Mouse (Mus musculus): Measurements from ENCODE around the gene Idh1. TPM values are rescaled to one million over a fixed set of nuclear protein-coding genes. Genes with fewer than 3 reads are reported as not detected.

Idh1 gene
- total RNA-seq, 2 experiments from 2014 or later, result 40.0 to 47.8 TPM

- DNase-seq (ENCODE audit: low spot score in 2 of 2), result no peak
Measured at GRCm38 (mm10) chr1:65118150-65118913, 68.0 kb downstream of the Idh1 start.

DNA sequence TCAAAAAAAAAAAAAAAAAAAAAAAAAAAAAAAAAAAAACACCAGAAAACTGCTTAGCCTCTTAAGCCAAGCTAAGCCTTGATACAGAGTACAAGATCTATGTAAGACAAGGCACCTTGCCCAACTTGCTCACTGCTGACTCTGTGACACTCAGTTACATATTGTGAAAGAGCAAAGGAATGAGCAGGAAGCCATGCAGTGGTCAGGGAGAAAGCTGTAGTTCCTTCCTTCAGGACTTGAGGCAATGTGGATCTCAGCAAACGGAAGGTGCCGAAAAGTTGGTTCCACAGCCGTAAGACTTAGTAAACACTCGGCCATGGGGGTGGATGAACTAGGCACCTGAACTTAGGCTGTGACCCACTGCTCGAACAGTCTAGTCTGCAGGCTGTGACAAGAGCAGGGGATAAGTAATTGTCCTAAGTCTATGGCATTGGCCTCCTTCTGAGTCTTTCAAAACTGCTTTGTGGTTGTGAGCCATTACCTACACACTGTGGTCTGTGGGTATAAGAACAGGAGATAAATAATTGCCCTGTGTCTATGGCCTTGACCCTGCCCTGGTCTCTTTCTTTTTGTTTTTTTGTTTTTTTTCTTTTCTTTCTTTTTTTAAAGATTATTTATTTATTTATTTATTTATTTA, 72.6 kb downstream of the Idh1 start:
- DNase-seq (ENCODE audit: low spot score in 2 of 2), result no peak

DNA sequence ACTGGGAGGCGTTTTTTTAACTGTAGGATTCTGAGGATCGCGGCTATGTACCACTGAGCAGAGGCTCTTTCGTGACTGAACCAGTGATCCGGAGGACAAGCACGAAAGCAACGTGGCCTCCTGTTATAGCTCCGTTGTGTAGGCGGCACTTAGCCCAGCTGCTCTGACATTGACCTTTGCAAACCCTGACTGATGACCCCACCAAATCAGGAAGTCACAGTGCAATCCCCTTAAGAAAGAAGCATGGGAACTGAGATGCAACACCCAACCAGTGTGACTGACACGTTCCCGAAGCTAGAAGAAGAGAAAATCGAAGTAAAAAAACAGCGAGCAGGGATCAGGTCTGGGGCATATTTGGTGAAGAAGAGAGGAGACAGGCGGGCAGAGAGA, 73.5 kb downstream of the Idh1 start:
- DNase-seq (ENCODE audit: low spot score in 2 of 2), result no peak

DNA sequence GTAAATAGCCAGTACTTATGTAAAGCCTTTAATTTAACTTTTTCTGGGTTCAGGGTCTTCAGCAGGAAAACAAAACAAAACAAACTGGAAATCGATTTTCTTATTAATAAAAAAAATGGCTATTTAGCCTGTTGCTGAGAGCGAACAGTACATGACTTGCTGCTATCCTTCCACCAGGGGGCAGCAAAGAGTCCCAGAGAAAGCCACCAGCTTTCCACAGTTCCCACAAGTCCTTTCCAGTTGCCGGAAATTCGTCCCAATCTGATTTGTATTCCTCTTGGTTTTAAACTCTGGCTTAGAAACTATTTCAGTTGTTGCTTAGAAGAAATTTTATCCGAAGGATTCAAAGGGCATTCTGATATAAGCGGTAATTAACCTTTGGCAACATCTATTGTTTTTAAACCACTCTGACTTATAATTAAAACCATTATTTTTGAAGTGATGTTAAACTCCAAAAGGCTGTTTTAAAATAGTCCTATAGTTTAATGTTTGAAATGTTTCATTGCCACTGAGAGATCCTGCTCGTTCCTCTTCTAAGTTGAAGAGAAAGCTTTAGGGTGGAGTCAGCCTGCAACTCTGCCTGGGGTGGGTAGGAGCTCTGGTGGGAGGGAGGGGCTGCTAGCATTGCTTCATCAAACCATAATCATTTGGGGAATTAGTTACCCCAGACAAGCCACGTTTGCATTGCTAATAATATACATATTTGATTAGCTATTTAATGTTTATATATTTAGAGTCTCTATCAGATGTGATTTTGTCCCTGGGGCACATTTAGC, 74.1 kb downstream of the Idh1 start:
- DNase-seq (ENCODE audit: low spot score in 2 of 2), result peak; percentile 44 to 87

DNA sequence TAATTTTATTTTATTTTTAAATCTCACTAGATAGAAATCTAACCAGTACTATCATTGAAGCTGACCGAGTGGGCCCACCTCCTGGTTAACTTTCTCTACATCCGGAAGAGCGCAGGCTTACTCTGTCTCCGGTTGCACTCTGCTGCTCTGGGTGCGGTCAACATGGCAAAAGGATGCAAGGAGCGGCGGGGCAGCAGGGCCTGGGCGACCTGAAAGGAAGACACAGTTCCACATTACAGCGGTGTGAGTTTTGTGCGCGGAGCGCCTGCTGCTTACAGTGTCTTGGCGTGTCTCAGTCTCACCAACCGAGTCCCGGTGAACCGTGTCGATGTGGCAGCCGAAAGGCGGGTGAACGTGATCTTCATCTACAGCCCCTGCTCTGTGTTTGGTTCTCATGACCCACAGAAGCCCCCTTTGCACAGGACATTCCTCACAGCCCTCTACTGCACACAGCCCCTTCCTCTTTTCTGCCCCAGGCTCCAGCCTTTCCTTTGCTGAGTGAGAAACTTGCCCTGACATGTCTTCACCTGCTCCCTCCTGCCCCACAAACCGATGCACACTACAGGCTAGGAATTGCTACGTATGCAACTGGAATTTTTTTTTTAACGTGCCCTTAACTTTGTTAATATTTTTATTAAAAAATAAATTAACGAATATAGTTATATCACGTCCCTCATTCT, 76.4 kb downstream of the Idh1 start:
- DNase-seq (ENCODE audit: low spot score in 2 of 2), result no peak

DNA sequence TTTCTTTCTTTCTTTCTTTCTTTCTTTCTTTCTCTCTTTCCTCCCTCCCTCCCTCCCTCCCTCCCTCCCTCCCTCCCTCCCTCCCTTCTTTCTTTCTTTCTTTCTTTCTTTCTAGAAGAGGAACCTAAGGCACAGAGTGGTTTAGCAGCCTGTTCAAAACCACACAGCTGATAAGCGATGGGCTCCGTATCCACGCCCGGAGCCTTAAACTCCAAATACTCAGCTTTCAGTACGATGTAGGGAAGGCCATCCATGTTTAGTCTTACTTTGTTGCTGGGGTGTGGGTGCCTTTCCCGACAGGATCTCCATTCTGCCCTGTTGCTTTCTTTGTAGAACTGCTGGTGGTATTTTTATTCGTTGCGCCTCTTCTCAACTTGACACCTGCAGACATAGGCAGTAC, 77.1 kb downstream of the Idh1 start:
- no peak for DNase-seq (ENCODE audit: low spot score in 2 of 2)

Other genes starting within 250 kb of the Idh1 start
- 10 to 100 TPM; 36.9 to 39.7 TPM for gene Plekhm3, start 229.7 kb downstream of the Idh1 start, total RNA-seq (2021)
- gene Akr1cl, start 153.7 kb downstream of the Idh1 start, total RNA-seq (2021), result not detected
- not detected for gene Cryge, start 135.4 kb downstream of the Idh1 start, total RNA-seq (2021)
- not detected for gene Crygd, start 123.0 kb downstream of the Idh1 start, total RNA-seq (2021)
- gene Crygc, start 112.8 kb downstream of the Idh1 start, total RNA-seq (2021), result not detected
- gene Crygb, start 104.2 kb downstream of the Idh1 start, total RNA-seq (2021), result not detected
- gene Cryga, start 83.1 kb downstream of the Idh1 start, total RNA-seq (2021), result under 1 TPM in 1 of 2 experiments, not detected in 1; 0.48 TPM
- under 1 TPM in 1 of 2 experiments, not detected in 1; 0.54 TPM for gene Gm28845, start 66.9 kb downstream of the Idh1 start, total RNA-seq (2021)
- 1 to 10 TPM; 9.3 to 9.5 TPM for gene D630023F18Rik, start 63.3 kb downstream of the Idh1 start, total RNA-seq (2021)
- 10 to 100 TPM; 39.2 to 42.2 TPM for gene Pikfyve, start 183 bp upstream of the Idh1 start, total RNA-seq (2021)
- gene Pth2r, start 95.6 kb upstream of the Idh1 start, total RNA-seq (2021), result under 1 TPM; 0.30 TPM